Mouse (Mus musculus) forelimb bud, embryonic 11.5 days (tissue): Measurements from ENCODE around the gene Dazap1.

Experiments
- DNase-seq: peaks from one replicate; pipeline ENCODE4 v3.0.0-alpha.2; 2012; ENCODE audit warnings: low read depth, low spot score

Dazap1 gene

GRCm38 (mm10) chr10:80297526-80298133 is 36.3 kb downstream of the Dazap1 start:
- no peak for DNase-seq

GRCm38 (mm10) chr10:80298571-80299281 is 37.4 kb downstream of the Dazap1 start:
- peak; percentile 86 for DNase-seq

- DNase-seq, result no peak
Observed at GRCm38 (mm10) chr10:80299301-80299700, 38.0 kb downstream of the Dazap1 start.

- DNase-seq, result no peak
Observed at GRCm38 (mm10) chr10:80299824-80300223, 38.5 kb downstream of the Dazap1 start.

GRCm38 (mm10) chr10:80300672-80301181 is 39.4 kb downstream of the Dazap1 start:
- DNase-seq, result no peak

- DNase-seq, result no peak
Observed at GRCm38 (mm10) chr10:80301256-80302081, 40.2 kb downstream of the Dazap1 start.

GRCm38 (mm10) chr10:80302082-80302355 is 40.7 kb downstream of the Dazap1 start:
- no peak for DNase-seq

- DNase-seq, result no peak
Observed at GRCm38 (mm10) chr10:80302471-80302881, 41.2 kb downstream of the Dazap1 start.

- no peak for DNase-seq
Observed at GRCm38 (mm10) chr10:80304458-80304857, 43.2 kb downstream of the Dazap1 start.

GRCm38 (mm10) chr10:80304862-80305261 is 43.6 kb downstream of the Dazap1 start:
- no peak for DNase-seq

GRCm38 (mm10) chr10:80311560-80311959 is 50.3 kb downstream of the Dazap1 start:
- DNase-seq, result no peak

- no peak for DNase-seq
Observed at GRCm38 (mm10) chr10:80312586-80313504, 51.6 kb downstream of the Dazap1 start.

GRCm38 (mm10) chr10:80313627-80314201 is 52.4 kb downstream of the Dazap1 start:
- DNase-seq, result no peak

GRCm38 (mm10) chr10:80314494-80315001 is 53.3 kb downstream of the Dazap1 start:
- no peak for DNase-seq

GRCm38 (mm10) chr10:80315315-80315714 is 54.0 kb downstream of the Dazap1 start:
- DNase-seq, result no peak

- DNase-seq, result no peak
Observed at GRCm38 (mm10) chr10:80316359-80316781, 55.1 kb downstream of the Dazap1 start.

GRCm38 (mm10) chr10:80317011-80317410 is 55.7 kb downstream of the Dazap1 start:
- no peak for DNase-seq

- peak; percentile 88 for DNase-seq
Observed at GRCm38 (mm10) chr10:80320340-80320760, 59.1 kb downstream of the Dazap1 start, which contains the start of gene 2310011J03Rik. 2310011J03Rik (minus strand) TSS chr10:80320537.

- no peak for DNase-seq
Observed at GRCm38 (mm10) chr10:80321014-80321669, 59.9 kb downstream of the Dazap1 start.
